Mouse (Mus musculus) kidney, postnatal 10 days (tissue): ENCODE measurements at regions not wholly inside any gene's neighbourhood (a gene's known extent, or its start where the extent isn't known, plus 50 kb on each side); places are given as distances from the start of the nearest gene placed in this dataset.

Experiments
- DNase-seq: peaks from one replicate; pipeline ENCODE4 v3.0.0; 2021; ENCODE audit warnings: mixed read lengths

DNA sequence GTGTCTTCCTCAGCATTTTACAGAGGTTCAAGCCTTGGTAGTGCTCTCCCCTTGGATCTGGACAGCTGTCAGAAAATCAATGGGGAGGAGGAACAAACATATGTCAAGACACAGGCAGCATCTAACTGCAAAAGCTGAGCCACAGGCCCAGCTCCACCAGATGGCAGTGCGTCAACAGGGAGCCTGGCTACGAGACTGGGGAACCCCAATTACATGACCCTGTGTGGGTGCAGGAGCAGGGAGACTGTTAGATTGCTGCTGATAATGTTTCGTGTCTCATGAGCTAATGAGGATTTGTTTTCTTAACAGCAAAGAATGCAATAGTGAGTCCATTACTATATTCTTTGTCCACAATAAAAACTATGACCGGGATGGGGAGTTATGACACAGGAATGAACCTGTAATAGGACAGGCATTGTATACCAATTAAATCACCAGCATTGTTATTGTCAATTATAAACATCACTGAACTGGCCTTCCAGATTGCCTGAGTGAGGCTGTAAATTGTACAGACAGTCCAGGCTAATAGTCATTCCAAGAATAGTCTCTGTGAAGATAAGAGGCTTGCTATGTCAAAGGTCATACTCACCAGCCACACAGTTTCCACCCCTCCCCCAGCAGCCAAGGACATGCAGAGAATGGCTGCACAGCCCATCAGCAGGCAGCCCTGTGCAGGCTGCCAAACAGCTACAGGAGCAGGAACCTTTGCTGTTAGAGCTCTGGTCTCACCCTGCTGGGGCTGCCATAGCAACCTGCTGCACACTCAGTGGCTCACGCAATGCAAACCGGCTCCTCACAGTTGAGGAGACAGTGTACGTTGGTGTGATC, 58.8 kb upstream of the Barx2 start:
- DNase-seq: peak; percentile 87

- DNase-seq: no peak
Measured at GRCm38 (mm10) chr9:31972629-31972993, 59.3 kb upstream of the Barx2 start.

DNA sequence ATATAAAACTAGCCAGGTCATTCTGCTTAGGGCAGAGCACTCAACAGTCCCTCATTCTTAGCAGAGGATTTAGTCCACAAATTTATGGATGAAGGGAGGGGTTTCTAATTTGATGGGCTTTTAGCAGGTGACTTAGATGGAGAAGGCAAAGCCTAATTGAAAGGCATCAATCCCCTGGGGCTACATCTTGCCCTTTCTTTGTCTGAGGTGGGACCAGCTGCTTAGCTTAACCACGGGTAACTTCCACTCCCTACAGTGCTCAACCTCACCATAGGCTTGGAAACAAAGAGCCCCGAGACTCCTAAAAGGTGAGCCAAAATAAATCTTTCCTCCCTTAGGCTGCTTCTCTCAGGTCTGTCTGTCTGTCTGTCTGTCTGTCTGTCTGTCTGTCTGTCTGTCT, 62.9 kb upstream of the Barx2 start:
- DNase-seq: no peak

DNA sequence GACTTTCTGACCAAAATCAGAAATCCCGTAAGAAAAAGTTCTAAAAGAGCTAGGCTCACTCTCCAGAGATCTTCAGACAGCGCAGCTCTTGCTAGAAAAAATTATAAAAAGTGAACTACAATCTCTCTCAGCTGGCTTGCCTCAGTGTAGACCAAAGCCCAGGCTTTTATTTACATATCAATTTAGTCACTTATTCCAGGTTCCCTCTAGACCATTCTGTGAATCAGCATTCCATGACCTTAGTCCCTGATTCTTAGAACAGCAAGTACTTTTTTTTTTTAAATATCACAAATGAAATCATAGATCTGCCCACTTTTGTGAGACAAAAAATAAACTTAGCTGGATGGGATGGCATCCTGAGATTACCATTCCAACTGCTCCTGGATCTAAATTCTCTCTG, 64.8 kb upstream of the Barx2 start:
- no peak for DNase-seq

DNA sequence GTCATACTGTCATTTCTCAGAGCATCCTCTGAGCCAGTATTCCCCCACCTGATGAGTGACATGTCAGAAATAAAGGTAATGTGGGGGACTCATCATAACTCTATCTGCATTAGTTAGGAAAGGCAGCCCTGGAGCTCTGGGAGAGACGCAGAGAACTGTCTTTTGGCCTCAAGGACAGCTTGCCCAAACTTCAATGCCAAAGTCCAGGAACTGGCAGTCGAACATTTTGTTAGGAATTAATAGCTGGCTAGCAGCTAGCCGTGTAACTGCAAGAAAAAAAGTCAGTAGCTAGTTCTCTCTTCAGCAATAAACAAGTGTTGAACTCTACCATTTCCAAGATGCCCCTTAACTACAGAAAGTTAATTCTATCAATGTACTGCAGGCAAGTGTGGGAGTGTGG, 65.9 kb upstream of the Barx2 start:
- DNase-seq: no peak

DNA sequence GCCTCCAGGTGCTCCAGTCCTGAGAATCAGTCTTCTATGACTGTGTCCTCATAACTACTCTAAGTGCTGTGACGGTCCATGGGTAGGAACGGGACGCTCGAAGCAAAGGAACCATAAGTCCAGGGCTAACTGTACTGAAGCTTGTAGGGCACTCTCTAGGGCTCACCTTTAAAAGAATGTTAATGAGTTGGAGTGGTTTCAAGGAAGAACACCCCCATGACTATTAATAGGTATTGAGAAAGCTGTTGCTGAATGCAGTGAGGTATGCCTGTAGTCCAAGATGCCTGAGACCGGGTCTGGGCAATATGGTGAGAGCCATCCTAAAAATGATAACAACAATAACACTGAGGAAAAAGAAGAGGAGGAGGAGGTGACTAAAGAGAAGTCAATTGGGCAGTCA, 67.2 kb upstream of the Barx2 start:
- peak; percentile 2 for DNase-seq

DNA sequence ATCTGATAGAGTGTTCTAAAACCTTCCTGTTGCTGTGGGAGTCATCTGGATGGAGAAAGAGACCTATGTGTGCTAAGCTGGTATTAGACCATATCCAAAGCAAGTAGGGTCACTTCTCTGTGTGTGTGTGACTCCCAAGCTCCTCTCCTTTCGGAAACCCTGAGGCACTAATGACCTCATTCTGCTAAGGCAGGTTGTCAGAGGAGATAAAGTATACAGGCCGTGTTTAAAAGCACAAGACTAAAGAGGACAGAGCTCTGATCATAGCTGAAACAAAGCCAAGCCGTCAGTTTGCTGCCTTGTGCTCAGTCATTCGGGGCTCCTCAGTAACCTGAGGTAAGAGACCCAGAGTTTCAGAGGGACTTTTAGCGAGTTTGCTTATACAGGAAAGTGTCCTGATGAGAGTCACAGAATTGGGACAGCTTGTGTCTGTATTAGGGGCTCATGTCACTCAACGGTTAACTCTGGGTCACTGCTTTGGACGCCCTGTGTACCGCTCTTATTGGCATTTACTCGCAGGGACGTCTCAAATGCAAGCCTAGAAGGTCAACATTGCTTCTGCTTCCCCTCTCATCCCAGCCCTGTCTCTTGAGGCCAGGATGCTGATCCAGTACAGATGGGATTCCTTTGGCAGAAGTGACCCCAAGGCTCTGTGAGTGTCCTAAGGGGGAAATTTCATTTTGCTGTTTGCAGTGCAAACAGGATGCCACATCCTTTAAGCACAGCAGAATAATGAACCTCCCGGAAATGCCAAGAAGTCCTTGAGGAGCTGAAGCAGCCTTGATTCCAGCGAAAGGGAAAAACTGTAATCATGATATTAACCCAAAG, 70.7 kb upstream of the Barx2 start:
- DNase-seq: peak; percentile 55

- DNase-seq: no peak
Measured at GRCm38 (mm10) chr9:31988826-31989225, 75.6 kb upstream of the Barx2 start.

DNA sequence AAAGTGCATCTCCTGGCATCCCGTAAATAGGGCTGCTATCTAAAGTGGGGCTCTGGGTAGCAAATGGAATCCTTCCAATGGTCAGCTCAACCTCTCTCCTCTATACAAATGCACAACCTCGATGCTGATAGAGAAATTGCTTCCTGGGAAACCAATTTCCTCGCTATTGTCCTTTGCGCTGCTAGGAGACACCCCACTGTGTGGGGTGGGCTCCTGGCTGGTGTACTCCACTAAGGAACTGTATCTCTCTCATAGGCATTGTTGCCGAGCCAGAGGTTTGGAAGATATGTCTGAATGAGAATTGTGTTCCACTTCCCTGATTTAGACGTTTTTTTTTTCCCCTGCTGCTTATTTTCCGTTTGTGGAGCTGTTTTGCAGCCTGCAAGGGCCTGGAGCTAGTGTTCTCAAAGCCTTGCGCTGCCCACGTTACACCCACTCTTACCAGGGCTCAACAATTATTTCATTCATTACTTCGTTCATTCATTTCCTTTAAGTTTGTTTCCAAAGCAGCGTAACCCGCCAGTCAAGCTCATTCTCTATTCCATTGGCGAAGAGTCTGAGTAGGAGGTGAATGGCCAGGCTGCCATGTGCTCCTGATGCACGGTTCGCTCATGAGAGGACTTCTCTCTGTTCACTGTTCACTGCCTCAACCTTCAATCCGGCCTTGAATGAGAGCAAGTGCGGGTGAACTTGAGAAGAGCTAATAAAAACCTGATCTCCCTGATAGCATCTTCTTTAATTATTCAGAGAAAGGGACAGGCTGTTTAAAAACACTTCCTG, 76.5 kb upstream of the Barx2 start:
- DNase-seq: no peak

DNA sequence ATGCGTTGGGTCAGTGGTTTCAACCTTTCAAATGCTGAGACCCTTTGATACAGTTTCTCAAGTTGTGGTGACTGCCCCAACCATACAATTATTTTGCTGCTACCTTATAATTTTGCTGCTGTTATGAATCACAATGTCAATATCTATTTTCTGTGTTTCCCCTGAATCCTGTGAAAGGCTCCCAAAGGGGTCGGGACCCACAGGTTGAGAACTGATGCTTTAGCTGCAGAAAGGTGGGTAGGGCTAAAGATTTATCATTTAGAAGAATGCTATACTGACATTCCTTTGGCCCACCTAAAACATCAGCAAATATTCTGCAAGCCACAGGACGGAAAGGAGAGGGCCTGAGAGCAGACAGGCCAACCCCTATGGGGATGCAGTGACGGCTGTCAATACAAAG, 77.2 kb upstream of the Barx2 start:
- DNase-seq: no peak

DNA sequence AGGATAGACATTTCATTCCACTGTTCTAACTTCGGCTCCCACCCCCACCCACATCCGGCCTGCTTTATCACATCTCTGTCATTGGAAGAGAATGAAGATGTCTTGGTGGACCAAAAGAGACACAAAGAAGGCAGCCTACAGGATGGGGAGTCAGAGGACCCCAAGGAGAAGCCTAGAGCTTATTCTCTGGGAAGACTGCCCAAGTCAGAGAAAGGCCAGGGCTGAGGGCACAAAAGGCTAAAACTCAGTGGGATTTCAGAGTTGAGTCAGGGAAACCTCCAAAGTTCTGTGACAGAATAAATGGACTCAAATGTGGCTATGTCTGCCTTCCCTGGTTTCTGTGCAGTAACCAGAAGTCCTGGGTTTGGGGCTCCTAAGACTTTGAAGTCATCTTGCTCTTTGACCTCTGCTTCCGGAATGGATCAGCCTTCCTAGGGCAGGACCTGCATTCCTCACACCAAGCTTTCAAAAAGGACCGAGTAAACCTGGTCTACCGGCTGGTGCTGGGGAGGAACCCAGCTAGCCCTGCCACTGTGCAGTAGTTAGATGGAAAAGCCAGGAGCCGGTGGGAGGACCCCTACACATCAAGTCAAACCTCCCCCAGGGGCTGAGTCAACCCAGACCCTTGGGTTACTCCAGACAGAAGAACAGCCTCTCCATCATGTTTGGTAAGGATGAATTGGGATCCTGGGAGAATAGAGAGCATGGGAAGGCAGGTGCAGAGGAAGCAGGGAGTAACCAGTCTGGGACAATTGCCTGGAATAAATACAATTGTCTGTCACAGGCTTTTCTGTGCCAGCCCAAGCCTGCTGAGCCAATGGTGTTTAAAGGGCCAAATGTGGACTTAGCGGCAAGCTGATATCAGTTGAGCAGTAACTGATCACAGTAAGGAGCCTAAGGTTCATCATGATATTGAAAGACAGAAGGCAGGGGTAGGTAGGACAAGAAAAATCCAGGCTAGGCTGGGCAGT, 80.7 kb upstream of the Barx2 start:
- no peak for DNase-seq

DNA sequence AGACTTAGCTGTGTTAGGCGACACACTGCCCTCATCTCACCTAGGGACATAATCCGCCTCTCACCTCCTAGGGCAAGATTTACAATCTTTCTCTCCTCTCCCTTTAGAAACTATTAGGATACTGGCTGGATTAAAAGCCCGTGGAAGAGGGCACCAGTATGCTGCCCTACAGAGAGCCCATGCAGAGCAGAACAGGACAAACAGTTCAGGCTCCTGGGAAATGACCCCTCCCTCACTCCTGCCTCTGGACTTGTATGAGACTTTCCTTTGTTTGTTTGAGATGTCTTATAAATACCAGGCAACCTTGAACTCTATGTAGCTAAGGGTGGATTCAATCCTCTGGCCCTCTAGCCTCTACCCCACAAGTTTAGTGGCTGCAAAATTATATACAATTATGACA, 81.8 kb upstream of the Barx2 start:
- DNase-seq: no peak

GRCm38 (mm10) chr9:31995700-31996099, 82.4 kb upstream of the Barx2 start:
- no peak for DNase-seq

DNA sequence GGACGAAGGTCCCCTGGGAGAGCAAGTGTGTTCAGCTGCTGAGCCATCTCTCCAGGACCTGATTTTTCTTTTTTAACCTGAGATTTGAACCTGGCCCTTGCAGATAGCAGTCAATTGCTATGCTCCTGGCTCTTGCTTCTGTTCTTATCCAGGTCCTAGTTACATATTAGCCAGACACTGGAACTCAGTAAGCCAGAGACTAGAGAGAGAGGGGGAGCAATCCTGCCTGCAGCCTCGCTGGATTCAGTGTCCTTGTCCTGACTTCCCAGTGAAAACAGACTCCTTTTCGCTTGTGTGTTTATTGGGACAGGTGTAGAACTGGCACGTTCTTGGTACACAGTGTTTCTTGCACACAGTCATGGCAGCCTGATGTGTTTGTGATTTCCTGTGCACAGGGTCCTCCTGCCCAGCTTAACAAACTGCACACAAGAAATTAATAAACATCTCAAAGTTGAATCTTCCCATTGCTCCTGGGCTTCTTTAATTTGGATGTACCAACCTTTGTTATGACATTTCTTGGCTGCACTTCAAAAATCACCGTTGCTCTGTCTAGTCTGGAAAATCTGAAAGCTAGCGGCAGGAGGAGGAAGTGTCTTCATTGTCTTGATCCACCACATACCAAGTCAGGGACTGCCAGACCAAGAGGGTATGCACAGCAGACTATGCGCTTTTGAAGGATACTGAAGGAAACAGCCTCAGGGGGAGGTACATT, 83.4 kb upstream of the Barx2 start:
- DNase-seq: peak; percentile 35

- DNase-seq: peak; percentile 44
Measured at GRCm38 (mm10) chr9:31997178-31998097, 84.2 kb upstream of the Barx2 start.

- DNase-seq: no peak
Measured at GRCm38 (mm10) chr9:31998488-31999280, 85.4 kb upstream of the Barx2 start.

DNA sequence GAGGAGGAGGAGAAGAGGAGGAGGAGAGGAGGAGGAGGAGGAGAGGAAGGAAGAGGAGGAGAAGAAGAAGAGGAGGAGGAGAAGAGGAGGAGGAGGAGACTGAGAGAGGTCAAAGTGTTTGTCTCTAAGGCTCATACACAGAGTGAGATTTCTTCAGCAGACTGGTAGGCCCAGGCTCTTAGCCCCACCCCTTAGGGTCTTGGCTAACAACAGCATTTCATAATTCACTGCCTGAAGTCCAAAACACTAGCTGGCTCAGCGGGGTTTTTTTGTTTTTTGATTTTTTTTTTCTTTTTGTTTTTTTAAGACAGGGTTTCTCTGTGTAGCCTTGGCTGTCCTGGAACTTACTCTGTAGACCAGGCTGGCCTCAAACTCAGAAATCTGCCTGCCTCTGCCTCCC, 86.5 kb upstream of the Barx2 start:
- DNase-seq: no peak

- DNase-seq: no peak
Measured at GRCm38 (mm10) chr9:32002924-32003323, 89.7 kb upstream of the Barx2 start.

DNA sequence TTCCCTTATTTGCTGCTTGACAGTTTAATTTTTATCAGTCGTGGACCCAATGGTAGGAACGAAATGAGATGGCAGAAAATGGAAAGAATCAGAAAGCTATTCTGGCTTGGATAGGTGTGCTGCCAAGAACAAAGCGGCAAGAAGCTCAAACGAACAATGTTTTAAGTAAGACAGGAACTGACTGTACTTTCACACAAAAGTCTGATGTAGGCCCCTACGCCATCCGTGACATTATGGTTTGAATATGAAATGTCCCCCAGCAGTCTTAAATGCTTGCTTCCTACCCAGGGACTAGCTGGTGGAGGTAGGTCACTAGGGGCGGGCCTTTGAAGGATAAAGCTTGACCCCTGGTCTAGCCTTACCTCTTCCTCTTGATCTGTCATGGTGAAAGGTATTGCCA, 90.5 kb upstream of the Barx2 start:
- DNase-seq: no peak

DNA sequence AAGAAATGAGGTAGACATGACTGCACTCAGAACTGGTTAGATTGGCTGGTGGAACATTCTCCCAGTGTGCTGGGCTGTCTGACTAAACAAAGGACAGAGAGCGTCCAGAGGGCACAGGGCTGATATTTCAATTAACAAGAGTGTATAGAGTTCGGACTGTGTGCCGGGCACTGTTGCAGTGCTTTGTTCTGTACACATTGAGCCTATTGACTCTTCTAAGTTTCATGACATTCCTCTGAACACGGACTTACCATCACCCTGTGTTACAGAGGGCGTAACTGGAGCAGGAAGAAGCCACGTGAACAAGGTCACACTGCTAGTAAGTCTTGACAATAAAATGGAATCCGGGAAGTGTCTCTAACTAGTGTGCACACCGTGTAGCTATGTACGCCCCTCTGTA, 92.1 kb upstream of the Barx2 start:
- DNase-seq: no peak
